In genomic region chr5:147036028-147036427, GRCm38 (mm10) we compare ENCODE assay signal across 11 mouse cellular contexts. TPM values are rescaled to one million over a fixed set of nuclear protein-coding genes. Genes with fewer than 3 reads are reported as not detected.
A peak's percentile ranks its signal among the peaks of the same experiment; 100 is the strongest.
DNase-seq lines count a peak whose midpoint lies in the region; ATAC-seq lines count a peak whose summit lies in the region.
"Had no signal": no experiment of that assay in that cellular context is flagged by ENCODE, and none has a peak within 500 bp of the region (broad histone marks: within the 10 kb centered on the region; RNA-seq: fewer than 3 reads in every experiment).

No protein-coding gene starts in this region.

- H3K4me1 ChIP-seq in heart, embryonic 11.5 days (ENCODE audit: control insufficient read depth, insufficient read depth, low read length), result peaks cover 8% of the 10 kb centered on the region; the same call in 1 of the 2 replicates
- H3K4me1 ChIP-seq: hindbrain, embryonic 13.5 days had no signal

- DNase-seq in heart, adult 11 months, result peak; percentile 99
- peak; percentile 69 to 87 for DNase-seq in heart, adult 9 months (ENCODE audit: low spot score in 2 of 2)
- peak; percentile 71 for DNase-seq in kidney, adult 9 months
- DNase-seq in lung, postnatal 25 days (ENCODE audit: low spot score), result peak; percentile 78
- no peak for DNase-seq in embryo, embryonic 9.5 days (ENCODE audit: extremely low spot score)
- DNase-seq in ovary, adult 18-20 months (ENCODE audit: low spot score), result no peak
- DNase-seq in MN1 (ENCODE audit: low spot score), result no peak
- DNase-seq: cerebellum, postnatal 36 days; forebrain, postnatal 0 days had no signal

- H3K4me2 ChIP-seq in heart, embryonic 11.5 days, result no peak overlapping the region
- H3K4me2 ChIP-seq: hindbrain, embryonic 13.5 days had no signal

- ATAC-seq in heart, embryonic 11.5 days (replicated peaks; ENCODE audit: insufficient number of reproducible peaks, low FRiP score, low TSS enrichment), result no peak
- ATAC-seq: forebrain, postnatal 0 days had no signal

- WGBS in heart, embryonic 11.5 days (ENCODE audit: insufficient replicate concordance), result 59% methylated on average over 10 of the region's 10 CpGs

- H3K27me3 ChIP-seq in heart, embryonic 11.5 days (ENCODE audit: control insufficient read depth, insufficient read depth, low read length), result no peaks in the 10 kb centered on the region

- H3K27ac ChIP-seq in heart, embryonic 11.5 days (ENCODE audit: low read depth, low read length), result no peak overlapping the region
- H3K27ac ChIP-seq: hindbrain, embryonic 13.5 days had no signal

- no peak overlapping the region for H3K9ac ChIP-seq in heart, embryonic 11.5 days (ENCODE audit: low read depth, low read length)
- H3K9ac ChIP-seq: forebrain, postnatal 0 days; hindbrain, embryonic 13.5 days had no signal

- H3K9me3 ChIP-seq in heart, embryonic 11.5 days (replicated peaks; ENCODE audit: control insufficient read depth, low read length), result no peaks in the 10 kb centered on the region
- H3K9me3 ChIP-seq: hindbrain, embryonic 13.5 days had no signal

- no peak overlapping the region for H3K4me3 ChIP-seq in heart, embryonic 11.5 days (ENCODE audit: low read depth, low read length)
- H3K4me3 ChIP-seq: hindbrain, embryonic 13.5 days had no signal

- peaks cover 3% of the 10 kb centered on the region; the same call in 1 of the 2 replicates for H3K36me3 ChIP-seq in heart, embryonic 11.5 days (ENCODE audit: control insufficient read depth, insufficient read depth, low read length)

RNA-seq across cellular contexts. Expression of gene Lnx2, which starts 40.4 kb away (rescaled TPM):
- 9.4 and 11.0 TPM in 2 replicates for polyA plus RNA-seq in heart, embryonic 11.5 days (2014; fragmentation: Nextera tagmentation; extraction: Ambion mirVana)

RNA-seq across cellular contexts. Expression of gene Polr1d, which starts 40.8 kb away (rescaled TPM):
- polyA plus RNA-seq in heart, embryonic 11.5 days (2014; fragmentation: Nextera tagmentation; extraction: Ambion mirVana), result 103 TPM in 2 replicates

Comparison
In these comparisons a context has a peak if more than half of its experiments do, and no peak if none do; other contexts are left out.
1. DNase-seq: peak in heart, adult 11 months (single experiment), heart, adult 9 months (2 of 2), kidney, adult 9 months (single experiment) and lung, postnatal 25 days (single experiment); none in embryo, embryonic 9.5 days (single experiment), ovary, adult 18-20 months (single experiment) and MN1 (single experiment).